Mouse (Mus musculus): ENCODE data around the gene Pgap1.

Pgap1 gene

DNA sequence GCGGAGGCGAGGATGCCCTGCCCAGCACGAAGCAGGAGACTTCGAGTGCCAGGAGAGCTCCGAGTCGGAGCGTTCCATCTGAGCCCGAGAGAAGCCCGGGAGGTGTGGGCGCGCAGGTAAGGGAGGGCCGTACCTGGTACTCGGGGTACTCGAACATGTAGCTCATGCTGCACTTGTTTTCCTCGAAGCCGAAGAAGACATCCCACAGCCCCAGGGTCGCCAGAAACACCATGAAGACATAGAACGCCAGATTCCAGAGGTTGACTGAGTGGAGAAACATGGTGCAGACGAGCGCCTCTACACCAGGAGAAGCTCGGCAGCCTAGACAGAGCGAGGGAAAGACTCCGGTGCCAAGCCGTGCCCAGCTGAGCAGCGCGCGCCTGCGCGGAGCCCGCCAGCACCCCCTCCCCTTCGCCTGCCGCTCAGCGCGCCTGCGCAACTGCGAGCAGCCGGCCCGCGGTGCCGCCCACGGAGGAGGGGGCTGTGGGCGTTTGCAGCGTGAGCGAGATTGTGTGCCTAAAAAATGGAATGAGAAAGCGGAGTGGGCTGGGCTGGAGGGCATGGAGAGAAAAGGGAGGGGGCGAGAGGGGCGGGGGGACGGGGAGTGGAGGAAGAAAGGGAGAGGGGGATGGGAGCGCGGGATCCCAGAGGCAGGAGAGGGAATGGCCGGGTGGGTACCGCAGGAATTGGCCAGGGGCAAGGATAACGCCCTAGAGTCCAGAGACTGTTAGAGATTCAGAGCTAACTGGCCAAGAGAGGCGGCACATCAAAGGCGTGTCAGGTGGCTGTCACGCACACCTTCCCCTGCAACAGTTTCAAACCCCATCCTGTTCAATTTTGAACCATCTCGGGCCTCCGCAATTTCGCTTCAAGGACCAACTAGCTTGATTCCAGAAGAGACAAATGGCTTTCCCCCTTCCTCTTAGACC lies at the start of gene Pgap1:
Gene Pgap1, minus strand, starts transcription at position 384 of the 929 bp plus-strand sequence.
- peak; percentile 93 for DNase-seq (ENCODE audit: low read depth)

DNA sequence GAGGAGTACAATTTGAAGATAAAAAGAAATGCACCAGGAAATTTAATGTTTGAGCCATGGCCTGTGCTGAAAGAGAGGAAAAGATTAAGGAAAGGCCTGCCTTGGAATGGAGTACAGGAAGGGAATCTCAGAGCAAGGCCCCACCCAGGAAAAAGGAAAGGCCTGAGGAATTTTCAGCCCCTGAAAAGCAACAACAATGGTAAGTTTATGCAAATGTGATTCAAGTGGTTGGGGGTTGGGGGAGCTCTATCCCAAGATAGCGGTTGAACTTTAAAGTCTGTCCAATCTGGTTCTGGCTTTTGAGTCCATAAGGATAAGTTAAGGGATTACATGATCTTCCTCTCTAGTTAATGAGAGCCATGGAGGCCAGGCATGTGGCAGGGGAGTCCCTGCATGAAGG lies 49.5 kb upstream of the Pgap1 start:
- DNase-seq (ENCODE audit: low read depth), result no peak

DNA sequence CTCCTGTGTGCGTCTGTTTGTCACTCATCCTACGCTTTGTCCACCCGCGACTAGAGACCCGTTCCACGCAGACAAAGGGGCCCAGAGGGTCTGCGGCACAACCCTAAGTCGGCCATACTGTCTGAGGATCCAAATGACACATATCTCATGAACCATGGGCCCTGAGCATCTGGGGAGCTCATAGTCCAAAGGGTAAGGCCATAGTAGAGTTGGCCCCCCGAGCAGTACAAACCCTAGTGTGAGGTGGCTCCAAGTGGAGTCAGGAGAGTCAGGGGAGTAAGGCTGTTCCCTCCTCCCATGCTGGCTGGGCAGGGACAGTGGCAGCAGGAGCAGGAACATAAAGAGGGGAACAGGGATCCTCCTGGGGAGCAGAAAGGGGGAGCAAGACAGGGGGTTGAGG lies 44.2 kb upstream of the Pgap1 start:
- no peak for DNase-seq (ENCODE audit: low read depth)

DNA sequence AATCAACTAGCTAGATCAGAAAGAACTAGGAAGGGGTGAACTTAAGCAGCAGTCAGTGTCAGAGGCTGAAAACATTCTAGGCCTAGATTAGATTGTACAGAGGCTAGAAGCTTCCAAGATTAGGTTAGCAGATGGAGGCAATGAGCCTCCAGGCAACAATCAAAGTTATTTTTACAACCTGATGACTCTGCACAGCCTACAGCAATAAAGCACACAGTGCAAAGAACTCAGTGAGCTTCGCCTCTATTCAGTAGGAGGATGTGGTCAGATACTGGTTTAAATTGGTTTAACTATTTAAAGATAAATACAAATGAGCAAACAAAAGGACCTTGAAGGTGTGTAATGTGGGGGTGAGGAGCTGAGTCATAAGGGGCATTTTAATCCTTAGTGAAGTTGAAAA lies 42.8 kb upstream of the Pgap1 start:
- peak; percentile 41 for DNase-seq (ENCODE audit: low read depth)

DNA sequence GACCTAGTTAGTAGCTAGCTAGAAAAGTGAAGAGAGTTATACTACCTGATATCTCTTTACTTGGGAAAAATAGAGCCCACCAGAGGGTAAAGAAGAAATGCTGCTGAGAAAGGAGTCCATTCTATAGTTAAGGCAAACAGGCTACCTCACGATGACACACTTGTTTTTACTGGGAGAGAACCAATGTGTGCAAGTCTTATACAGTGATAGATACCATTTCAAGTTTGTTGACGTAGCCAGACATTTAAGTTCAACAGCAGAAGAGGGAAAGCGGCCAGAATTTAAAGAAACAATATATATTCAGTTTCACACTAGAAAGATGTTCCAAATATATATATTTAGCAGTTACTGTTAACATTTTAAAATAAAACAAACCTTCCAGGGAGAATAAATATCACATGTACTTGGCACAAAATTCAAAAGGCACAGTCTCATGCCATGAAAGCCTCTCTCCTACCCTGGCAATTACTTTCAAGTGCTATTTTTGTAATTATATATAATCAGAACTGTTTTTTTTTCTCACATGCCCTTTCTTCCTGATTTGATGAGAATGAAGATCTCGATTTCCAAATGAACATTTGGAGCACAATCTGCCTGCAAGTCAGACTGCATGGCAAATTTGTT lies 40.2 kb upstream of the Pgap1 start:
- no peak for DNase-seq (ENCODE audit: low read depth)

DNA sequence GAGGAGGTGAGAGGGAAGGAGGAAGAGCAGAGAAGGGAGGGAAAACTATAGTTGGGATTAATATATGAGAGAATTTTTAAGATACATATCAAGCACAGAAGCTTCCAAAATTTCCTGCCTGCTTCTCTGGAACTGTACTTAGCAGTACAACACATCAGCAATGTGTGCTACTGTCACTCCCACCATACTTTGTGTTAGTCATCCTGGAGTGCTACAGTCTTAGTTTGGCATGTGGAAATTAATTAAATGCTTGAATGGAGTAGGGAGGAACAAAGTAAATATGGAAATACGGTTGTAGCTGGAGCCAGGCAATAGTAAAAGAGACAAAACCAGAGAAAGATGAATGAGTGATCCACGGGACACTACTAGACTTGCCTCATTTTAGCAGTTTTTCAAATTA lies 38.7 kb upstream of the Pgap1 start:
- DNase-seq (ENCODE audit: low read depth), result no peak

DNA sequence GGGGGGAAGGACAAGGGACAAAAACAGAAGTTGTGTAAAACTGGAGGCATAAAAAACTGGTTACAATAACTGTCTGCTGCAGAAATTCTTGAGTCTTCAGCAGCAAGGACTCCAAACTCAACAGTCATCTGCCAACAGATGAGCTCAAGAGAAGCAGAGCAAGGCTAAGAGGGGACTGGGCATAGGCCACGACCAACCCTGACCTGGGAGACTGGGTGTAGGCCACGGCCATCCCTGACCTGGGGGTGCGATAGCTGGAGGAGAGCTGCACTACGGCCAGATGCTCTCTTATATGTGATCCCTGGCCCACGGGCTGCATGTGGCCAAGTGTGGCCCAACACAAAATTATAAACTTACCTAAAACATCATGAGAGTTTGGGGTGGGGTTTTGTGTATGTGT lies 29.6 kb upstream of the Pgap1 start:
- DNase-seq (ENCODE audit: low read depth), result no peak

DNA sequence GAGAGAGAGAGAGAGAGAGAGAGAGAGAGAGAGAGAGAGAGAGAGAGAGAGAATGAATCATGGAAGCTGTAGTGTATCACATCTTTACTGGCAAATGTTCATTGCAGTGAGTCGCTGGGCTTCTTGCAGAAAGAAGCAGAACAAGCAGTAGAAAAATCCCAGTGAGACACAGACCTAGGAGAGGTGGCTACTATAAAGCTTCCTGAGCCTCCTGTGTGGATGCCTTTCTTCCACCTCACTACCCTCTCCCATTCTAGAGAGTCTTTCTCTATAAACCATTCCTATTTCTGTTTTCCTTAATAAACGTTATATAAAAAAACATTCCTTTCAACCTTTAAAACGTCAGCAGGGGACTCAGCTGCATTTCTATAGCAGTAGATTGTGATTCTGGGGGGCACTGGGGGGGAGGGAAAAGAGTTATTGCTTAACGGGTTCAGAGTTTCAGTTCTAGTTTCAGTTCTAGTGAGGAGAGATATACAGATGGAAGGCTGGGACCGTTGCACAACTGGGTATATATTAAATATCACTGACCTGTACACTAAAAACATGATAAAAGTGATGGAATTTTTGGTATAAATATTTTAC lies 28.6 kb upstream of the Pgap1 start:
- DNase-seq (ENCODE audit: low read depth), result peak; percentile 76

DNA sequence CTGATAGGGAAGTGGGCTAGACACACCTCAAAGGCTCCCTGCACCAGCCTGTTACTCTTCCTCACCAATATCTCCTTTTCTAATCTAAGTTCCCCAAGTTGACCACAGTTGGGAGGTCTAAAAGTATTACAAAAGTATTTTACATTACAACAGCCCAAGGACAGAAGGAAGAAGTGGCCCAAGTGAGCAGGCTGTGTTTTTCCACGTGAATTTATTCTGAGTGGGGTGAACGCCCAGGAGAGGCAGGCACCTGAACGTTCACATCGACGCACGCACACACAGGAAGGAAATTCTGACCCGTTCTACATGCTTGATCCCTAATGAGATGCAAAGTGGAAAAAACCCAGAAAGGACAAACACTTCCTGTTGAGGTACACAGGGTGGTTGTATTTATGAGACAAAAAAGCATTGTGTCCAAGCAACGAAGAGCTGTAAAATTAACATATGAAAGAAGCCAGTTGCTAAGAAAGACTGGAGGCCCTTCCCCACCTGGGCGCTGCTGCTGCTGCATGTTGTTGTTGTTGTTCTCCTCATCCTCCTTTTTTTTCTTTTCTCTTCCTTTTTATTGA lies 27.9 kb upstream of the Pgap1 start:
- DNase-seq (ENCODE audit: low read depth), result peak; percentile 93

DNA sequence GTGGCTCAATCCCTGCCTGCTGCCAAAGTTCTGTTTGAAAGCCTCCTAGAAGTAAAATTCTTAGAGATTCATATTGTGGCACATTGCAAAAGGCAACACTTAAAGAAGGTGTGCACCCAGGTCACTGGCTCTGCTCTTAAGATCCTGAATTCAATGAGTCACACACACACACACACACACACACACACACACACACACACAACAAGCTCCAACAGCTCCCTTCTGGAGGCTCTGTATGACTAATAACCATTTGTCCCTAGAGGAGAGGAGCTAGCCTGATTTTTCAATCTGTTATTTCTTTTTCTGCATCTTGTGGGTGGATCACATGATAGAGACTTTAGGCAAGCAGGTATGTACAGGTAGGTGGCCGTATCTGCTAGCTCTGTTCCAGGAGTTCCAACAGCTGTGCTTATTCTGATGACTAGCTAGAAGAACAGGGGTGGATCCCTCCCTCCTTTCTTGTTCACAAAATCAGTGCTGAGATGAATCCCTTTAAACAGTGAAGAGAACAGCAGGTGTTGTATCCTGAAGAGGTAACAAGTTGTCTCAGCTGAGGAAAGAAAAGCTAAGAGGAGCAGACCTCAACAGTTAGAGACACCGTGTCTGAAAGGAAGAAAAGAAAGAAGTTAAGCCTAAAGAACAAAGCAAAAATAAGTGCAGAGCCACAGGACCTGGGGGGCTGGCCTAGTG lies 27.2 kb upstream of the Pgap1 start:
- DNase-seq (ENCODE audit: low read depth), result no peak

DNA sequence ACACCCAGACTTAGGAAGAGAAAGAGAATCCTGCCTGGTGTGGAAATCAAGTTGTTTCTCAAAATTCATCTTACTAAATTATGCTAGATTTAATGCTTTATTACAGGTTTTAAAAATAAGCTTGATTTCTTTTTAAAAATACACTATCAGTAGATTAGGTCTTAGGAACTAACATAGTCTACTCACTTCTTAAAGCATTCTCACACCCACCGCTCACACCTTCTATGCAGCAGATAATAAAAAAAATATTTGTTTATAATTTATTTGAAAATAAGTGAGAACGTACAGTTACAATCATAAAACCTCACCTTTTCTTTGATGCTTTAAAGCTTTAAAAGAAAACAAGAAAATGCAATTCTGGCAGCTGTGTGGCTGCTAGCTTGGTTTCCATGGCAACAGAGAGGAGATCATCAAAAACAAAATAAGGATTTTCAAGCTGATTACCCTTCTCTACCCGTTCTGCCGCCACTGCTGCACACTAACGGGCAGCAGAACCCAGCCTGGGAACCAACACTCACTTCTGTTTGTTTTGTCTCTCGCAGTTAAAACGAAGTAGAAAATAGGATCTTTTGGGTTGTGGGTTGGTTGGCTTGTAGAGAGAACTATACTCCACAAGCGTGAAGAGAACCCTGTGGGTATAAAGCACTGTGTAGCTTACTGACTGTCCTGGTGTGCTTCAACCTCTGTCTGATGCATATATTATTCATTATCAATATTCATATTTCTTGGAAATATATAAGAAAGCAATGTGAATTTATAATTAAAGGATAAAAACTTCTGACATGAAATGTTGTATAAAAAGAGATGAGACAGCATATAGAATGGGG lies 21.1 kb upstream of the Pgap1 start:
- peak; percentile 59 for DNase-seq (ENCODE audit: low read depth)

DNA sequence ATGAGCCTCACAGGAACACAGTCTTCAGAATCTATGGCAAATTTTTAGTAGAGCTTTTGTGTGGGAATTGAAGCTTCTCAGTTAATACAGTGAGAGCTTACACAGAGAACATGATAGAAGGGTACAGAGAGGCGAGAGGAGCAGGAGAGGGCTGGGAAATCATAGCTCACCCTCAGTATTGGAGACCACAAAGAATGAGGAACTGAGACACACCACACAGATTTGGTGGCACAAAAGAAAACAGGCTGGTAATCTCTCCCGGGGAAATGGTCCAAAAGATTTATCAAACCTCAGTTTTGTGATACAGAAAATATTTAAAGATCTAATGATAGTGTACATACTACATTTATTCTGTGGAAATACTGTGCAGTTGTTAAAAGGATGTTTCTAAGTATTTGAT lies 11.6 kb upstream of the Pgap1 start:
- DNase-seq (ENCODE audit: low read depth), result no peak

DNA sequence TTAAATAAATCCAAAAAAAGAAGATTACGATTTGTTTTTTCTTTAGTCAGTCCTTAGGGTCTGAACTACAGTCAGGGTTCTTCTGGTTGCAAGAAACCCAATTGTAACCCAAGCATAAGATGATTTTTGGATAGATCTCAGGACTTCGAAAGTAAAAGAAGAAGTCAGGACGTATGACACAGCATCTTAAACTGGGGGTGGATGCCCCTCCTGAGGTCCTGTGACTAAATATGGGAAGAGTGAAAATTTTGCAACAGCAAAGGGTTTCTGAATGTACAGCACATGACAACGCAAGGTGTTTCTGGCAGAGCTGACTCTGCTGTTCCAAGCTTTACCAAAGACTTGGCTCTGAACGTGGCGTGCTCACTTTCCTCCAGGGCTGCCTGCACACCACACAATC lies 6.4 kb upstream of the Pgap1 start:
- no peak for DNase-seq (ENCODE audit: low read depth)

DNA sequence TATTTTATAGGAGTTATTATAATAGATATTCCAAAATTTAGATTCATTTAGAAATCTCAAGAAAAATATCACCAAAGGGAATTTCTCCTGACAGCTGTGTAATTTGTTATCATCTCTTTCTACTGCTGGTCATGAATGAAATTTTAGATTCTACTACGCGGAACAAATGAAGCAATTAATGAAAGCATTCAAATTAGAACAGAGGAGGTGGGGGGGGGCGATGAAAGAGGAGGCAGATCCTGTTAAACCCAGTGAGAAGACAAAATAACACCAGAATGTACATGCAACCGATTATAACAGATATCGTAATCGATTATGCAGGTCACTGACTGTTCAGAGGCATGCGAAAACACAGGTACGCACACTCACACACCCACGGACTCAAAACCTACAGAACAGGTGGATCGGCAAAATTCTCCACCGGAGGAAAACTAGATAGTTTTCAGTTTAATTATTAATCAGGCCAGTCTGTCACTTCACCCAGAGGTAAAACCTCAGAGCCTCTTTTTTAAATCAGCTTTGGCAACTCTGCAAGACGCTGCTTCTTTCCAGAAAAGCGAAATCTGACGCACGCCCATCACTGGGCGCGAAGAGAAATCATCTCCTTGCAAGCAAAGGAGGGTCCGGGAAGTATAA lies 780 bp downstream of the Pgap1 start:
- DNase-seq (ENCODE audit: low read depth), result peak; percentile 53

DNA sequence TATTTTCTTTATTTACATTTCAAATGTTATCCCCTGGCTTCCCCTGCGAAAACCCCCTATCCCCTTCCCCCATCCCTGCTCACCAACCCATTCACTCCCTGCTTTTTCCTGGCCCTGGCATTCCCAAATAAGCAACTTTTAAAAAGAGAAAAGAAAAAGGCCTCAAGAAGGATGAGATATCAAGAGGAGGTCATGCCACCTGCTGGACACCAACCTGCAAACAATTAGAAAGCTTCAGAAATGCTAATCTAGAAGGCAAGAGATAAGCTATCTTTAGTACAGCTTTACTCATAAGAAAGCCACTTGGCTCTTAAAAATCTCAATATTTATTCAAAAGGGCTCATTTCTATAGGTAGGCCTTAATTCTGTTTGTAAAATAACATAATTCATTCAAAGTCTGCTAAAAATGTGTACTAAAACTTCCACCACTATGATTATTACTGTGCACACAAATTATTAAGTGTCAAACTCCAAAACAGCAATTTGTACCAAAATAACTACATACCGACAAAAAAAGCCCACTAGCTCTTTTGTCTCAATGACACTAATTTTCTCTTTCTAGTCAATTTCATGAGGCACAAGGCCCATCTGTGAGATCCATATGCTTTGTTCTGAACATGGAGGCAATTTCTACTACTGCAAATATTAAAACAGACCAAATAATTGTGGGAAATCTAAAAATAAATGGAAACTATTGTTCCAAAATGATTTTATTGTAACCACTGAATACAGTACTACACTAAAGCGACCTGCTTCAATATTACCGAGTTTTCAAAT lies 1.9 kb downstream of the Pgap1 start:
- peak; percentile 46 for DNase-seq (ENCODE audit: low read depth)

DNA sequence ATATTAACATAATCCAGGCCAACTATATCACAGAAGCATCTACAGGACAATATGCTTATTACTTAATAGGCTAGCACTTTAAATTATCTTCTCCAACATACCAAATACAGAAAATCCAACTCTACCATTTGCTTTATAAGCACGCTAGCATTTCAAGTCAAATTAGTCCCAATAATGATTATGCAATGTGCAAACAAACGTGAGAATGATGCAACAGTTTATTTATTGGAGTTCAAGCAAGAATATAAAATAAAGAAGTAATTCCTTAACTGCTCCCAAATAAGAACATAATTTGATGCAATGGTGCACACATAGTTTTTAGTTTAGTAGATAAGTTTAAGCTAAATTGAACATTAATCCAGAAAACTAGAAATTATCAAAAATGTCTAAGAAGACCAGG lies 4.9 kb downstream of the Pgap1 start:
- DNase-seq (ENCODE audit: low read depth), result no peak

DNA sequence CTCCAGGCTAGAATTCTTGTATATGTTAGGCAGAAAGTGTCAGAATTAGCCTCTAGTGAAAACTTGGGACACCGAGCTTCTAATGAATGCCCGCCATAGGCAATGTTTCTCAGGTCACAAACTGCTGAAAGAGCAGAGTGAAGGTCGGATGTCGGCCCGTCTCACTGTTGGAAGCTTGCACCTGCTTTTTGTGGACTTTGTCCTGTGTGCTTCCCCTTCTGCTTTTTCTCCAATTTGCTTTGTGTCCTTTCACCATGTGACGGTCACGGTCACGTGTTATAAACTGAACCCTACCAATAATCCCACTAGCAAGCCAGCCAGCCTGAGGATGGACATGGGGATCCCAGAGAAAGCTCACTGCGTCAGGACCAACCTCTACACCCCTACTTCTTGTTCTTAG lies 12.3 kb downstream of the Pgap1 start:
- DNase-seq (ENCODE audit: low read depth), result no peak

DNA sequence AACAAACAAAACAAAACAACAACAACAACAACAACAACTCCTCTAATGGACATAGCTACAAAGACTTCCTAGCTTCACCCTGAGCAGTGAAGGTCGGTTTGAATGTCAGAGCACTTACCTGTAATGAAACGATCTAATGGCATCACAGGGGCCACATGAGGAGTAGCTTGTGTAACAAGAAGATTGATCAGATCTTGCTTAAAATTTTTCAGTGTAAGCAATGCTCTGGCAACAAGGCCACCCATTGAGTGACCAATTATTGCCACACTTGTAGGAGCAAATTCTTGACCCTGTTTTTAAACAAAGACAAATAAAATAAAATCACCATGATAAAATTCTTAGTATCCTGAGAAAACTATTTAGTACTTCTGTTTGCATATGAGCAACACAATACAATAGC lies 14.6 kb downstream of the Pgap1 start:
- DNase-seq (ENCODE audit: low read depth), result no peak

DNA sequence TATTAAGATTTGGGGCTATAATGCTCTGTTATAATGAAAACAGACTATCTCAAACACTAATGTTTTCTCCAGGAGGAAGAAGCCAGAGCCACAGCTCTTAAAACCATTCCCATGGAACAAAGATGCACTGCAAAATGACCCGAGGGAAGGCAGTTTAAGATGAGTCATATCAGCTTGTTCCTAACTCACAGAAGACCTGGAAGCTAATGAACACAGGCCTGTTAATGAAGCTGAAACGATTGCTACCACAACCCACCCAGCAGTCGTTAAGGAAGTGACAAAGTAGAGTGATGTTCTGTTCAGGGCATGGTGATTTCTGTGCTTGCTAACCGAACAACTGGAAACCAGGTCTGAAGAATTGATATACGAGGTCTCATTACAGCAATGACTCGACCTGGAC lies 26.3 kb downstream of the Pgap1 start:
- peak; percentile 16 for DNase-seq (ENCODE audit: low read depth)

DNA sequence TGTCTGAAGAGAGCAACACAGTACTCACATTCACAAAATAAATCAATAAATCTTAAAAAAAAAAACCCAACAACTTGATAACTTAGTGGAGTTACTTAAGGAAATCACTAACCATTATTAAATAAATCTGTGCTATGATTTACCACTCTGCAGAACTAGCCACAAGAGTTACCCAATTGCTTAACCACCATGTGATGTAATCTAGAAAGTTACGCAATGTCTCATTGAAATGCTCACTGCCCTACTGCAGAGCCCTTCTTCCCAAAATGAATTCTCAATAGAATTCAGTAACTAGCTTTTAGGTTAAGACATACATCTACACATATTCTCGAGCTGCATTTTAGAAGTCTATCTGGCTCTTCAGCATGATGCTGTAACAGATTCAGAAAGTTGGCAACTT lies 33.8 kb downstream of the Pgap1 start:
- DNase-seq (ENCODE audit: low read depth), result no peak
